Mouse (Mus musculus) liver, embryonic 16.5 days (tissue): ENCODE data around the gene Lrrc32. TPM values are rescaled to one million over a fixed set of nuclear protein-coding genes. Genes with fewer than 3 reads are reported as not detected.

Source experiments
- ATAC-seq: fragments of 200-750 bp; cut with Nextera tagmentation; 2 replicates; pipeline ENCODE4 v1.8.0; 2017; ENCODE audit warnings: low read depth, mild to moderate bottlenecking, moderate number of reproducible peaks, moderate library complexity
- H3K27ac ChIP-seq: fragments of 300-500 bp; sonication (generic); 2 replicates; pipeline ENCODE4 v1.5.1; 2014; ENCODE audit warnings: mild to moderate bottlenecking, low read length
- H3K27me3 ChIP-seq: fragments of 300-500 bp; sonication (generic); 2 replicates; pipeline ENCODE4 v1.6.1; 2014; ENCODE audit warnings: low read depth, low read length, mixed read lengths; ENCODE audit not compliant: control insufficient read depth, insufficient read depth
- H3K36me3 ChIP-seq: fragments of 300-500 bp; sonication (generic); 2 replicates; pipeline ENCODE4 v1.6.1; 2014; ENCODE audit warnings: mild to moderate bottlenecking; ENCODE audit not compliant: control insufficient read depth, insufficient read depth
- H3K4me1 ChIP-seq: fragments of 300-500 bp; sonication (generic); 2 replicates; pipeline ENCODE4 v1.6.1; 2014; ENCODE audit warnings: low read depth, low read length, mixed read lengths; ENCODE audit not compliant: control insufficient read depth
- H3K4me2 ChIP-seq: fragments of 300-500 bp; sonication (generic); 2 replicates; pipeline ENCODE4 v1.6.1; 2014; ENCODE audit warnings: low read depth, low read length, mixed read lengths
- H3K4me3 ChIP-seq: fragments of 300-500 bp; sonication (generic); 2 replicates; pipeline ENCODE4 v1.5.1; 2014; ENCODE audit warnings: low read depth, mild to moderate bottlenecking, low read length
- H3K9ac ChIP-seq: fragments of 300-500 bp; sonication (generic); 2 replicates; pipeline ENCODE4 v1.6.1; 2014; ENCODE audit warnings: low read depth, low read length
- H3K9me3 ChIP-seq: fragments of 300-500 bp; sonication (generic); replicated peaks from 2 replicates; pipeline ENCODE4 v1.6.1; 2016; ENCODE audit warnings: low read length; ENCODE audit not compliant: control insufficient read depth
- WGBS: fragments of 180-500 bp; shearing (Covaris S2); extraction: QIAGEN DNeasy Blood & Tissue Kit; methylation state at CpG from one replicate; pipeline ENCODE4 v1.1.7; 2014; ENCODE audit not compliant: insufficient replicate concordance; 5-methylcytosine and 5-hydroxymethylcytosine counted together
- polyA plus RNA-seq: library from polyadenylated mRNA; unstranded; fragments of >200 nt; fragmentation: Nextera tagmentation; extraction: Ambion mirVana; gene quantifications from 2 replicates; pipeline ENCODE4 v1.2.1, GENCODE M21; 2015

The Lrrc32 gene
- polyA plus RNA-seq, 1 experiment from 2014 or later = 7.1 TPM

DNA sequence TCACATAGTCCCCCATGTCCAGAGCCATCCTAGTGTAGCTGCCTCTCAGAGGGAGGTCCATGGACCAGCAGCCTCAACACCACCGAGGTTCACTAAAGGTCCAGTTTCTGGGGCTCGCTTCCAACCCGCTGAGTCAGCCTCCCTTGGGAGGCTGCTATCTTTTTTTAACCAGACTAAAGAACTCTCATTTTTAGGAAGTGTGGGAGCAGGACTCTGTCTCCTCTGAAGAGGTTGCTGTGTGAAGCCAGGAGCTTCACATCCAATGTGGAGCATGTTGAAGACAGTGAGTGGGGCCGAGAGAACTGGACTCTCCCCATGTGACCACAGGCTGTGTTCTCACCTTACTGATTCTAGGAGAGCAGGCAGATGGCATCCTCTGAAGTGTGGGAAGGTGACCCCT is 3.6 kb upstream of the Lrrc32 start:
- H3K4me1 ChIP-seq = peaks cover 3% of the 10 kb centered on the region
- H3K36me3 ChIP-seq = no peaks in the 10 kb centered on the region
- no peak overlapping the region for H3K4me2 ChIP-seq
- H3K9ac ChIP-seq = no peak overlapping the region
- no peak for ATAC-seq
- WGBS = 39% methylated on average over 4 of the region's 4 CpGs
- H3K9me3 ChIP-seq = no peaks in the 10 kb centered on the region
- no peak overlapping the region for H3K4me3 ChIP-seq
- no peak overlapping the region for H3K27ac ChIP-seq
- peaks cover 19% of the 10 kb centered on the region for H3K27me3 ChIP-seq

DNA sequence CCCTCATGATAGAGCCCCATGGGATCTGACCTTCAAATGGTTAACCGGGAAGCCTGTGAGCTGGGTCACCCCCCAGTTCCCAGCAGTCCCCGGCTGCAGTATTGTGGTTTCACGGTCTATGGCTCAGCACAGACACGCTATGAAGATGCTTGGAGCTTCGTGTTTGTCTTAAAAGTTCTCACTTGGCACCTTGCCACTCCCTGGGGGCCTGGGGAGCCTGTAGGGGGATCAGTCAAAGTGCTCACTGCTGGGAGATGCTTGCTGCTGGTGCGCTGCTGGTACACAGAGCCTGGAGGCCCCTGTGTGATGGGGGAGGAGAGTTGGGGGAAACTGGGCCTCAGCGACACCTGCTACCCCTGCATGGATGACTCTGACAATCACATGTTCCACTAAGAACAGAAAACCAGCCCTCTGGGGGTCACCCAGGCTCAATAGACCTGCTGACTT is 2.6 kb upstream of the Lrrc32 start:
- Histone ChIP-seq H3K36me3 (no peaks in the 10 kb centered on the region), H3K27me3 (peaks cover 24% of the 10 kb centered on the region), H3K4me2 (no peak overlapping the region), H3K4me3 (no peak overlapping the region), H3K9ac (no peak overlapping the region), H3K27ac (no peak overlapping the region), H3K4me1 (peaks cover 3% of the 10 kb centered on the region), H3K9me3 (no peaks in the 10 kb centered on the region)
- ATAC-seq = no peak
- WGBS = 53% methylated on average over 7 of the region's 7 CpGs

DNA sequence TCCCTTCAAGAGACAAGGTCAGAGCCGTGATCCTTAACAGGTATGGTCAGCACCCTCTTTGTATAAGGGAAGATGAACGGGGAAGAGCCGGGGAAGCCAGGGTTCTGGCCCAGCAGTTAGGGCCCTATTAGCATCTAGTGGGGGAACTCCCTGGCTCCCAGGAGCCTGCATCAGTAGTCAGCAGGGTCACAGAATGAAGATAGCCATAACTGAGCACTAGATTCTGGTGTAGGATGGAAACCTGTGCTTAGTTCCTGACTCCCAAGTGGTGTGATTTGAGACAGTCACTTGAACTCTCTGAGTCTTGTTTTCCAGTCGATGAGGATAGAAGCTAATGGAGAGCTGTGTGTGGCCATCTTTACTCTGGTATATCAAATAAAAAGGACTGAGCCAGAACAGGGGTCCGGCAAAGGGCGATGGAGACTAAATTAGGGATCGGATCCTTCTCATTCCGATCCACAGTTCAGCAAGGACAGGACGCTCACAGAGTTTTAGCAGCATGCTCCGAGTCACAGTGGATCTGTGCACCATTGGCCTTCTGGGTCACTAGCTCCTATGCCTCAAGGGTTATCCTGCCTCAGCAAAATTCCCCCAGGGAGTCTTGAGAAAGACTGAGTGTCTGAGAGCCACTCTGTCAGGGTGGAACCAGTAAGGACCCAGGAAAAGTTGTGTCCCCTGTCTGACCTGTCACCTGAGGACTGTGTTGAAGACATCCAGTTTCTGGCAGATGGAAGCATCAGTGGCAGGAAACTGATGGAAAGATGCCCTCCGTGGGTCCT is 1.7 kb upstream of the Lrrc32 start:
- H3K9ac ChIP-seq = no peak overlapping the region
- H3K4me2 ChIP-seq = no peak overlapping the region
- H3K36me3 ChIP-seq = no peaks in the 10 kb centered on the region
- 70% methylated on average over 11 of the region's 11 CpGs for WGBS
- ATAC-seq = no peak
- peaks cover 3% of the 10 kb centered on the region for H3K4me1 ChIP-seq
- no peak overlapping the region for H3K27ac ChIP-seq
- peaks cover 24% of the 10 kb centered on the region for H3K27me3 ChIP-seq
- no peaks in the 10 kb centered on the region for H3K9me3 ChIP-seq
- H3K4me3 ChIP-seq = no peak overlapping the region

GRCm38 (mm10) chr7:98488398-98489130 is 519 bp upstream of the Lrrc32 start:
- no peaks in the 10 kb centered on the region for H3K9me3 ChIP-seq
- 43% methylated on average over 13 of the region's 13 CpGs for WGBS
- H3K4me3 ChIP-seq = no peak overlapping the region
- H3K4me2 ChIP-seq = no peak overlapping the region
- no peaks in the 10 kb centered on the region for H3K36me3 ChIP-seq
- peaks cover 3% of the 10 kb centered on the region for H3K4me1 ChIP-seq
- no peak overlapping the region for H3K27ac ChIP-seq
- no peak; the same call in 1 of the 2 replicates for ATAC-seq
- H3K27me3 ChIP-seq = peaks cover 24% of the 10 kb centered on the region
- H3K9ac ChIP-seq = no peak overlapping the region

- Histone ChIP-seq H3K27ac (no peak overlapping the region), H3K27me3 (peaks cover 24% of the 10 kb centered on the region), H3K9ac (no peak overlapping the region)
Observed at GRCm38 (mm10) chr7:98489623-98490084, 571 bp downstream of the Lrrc32 start.

GRCm38 (mm10) chr7:98490328-98490727 is 1.2 kb downstream of the Lrrc32 start:
- WGBS = 48% methylated on average over 4 of the region's 4 CpGs
- H3K4me2 ChIP-seq = peak overlapping the region; percentile 62
- no peaks in the 10 kb centered on the region for H3K9me3 ChIP-seq
- peak overlapping the region; percentile 50 for H3K4me3 ChIP-seq
- H3K27me3 ChIP-seq = peaks cover 24% of the 10 kb centered on the region
- no peaks in the 10 kb centered on the region for H3K36me3 ChIP-seq
- no peak overlapping the region for H3K27ac ChIP-seq
- H3K9ac ChIP-seq = no peak overlapping the region
- peaks cover 5% of the 10 kb centered on the region for H3K4me1 ChIP-seq
- ATAC-seq = no peak

More at GRCm38 (mm10) chr7:98489623-98490084, 571 bp downstream of the Lrrc32 start:
- Histone ChIP-seq H3K36me3 (no peaks in the 10 kb centered on the region), H3K4me1 (peaks cover 5% of the 10 kb centered on the region), H3K9me3 (no peaks in the 10 kb centered on the region), H3K4me3 (peak overlapping the region; percentile 50), H3K4me2 (peak overlapping the region; percentile 62)
- WGBS = under 1% methylated on average over 45 of the region's 50 CpGs
- ATAC-seq = peak; percentile 62

DNA sequence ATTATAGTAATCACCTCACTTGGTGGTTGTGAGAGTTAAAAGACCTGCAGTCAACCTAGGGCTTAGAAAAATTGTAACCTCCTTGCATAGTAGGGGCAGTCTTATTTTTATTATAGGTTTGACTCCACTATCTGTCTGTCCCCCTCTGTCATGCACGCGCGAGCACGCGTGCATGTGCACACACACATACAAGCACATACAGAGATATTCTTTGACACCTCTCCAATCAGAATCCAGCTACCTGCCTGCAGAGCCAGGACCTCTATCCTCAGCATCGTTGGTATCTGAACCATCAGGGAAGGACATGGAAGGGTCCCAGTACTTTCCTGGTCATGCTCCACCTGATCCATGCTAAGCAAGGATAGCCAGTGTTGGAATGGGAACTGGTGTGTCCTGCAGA is 1.8 kb downstream of the Lrrc32 start:
- peaks cover 24% of the 10 kb centered on the region for H3K27me3 ChIP-seq
- peaks cover 5% of the 10 kb centered on the region for H3K4me1 ChIP-seq
- H3K27ac ChIP-seq = no peak overlapping the region
- H3K4me3 ChIP-seq = peak overlapping the region; percentile 50; the same call in 1 of the 2 replicates
- H3K36me3 ChIP-seq = no peaks in the 10 kb centered on the region
- no peak for ATAC-seq
- no peak overlapping the region for H3K4me2 ChIP-seq
- no peak overlapping the region for H3K9ac ChIP-seq
- no peaks in the 10 kb centered on the region for H3K9me3 ChIP-seq
- 81% methylated on average over 6 of the region's 6 CpGs for WGBS

DNA sequence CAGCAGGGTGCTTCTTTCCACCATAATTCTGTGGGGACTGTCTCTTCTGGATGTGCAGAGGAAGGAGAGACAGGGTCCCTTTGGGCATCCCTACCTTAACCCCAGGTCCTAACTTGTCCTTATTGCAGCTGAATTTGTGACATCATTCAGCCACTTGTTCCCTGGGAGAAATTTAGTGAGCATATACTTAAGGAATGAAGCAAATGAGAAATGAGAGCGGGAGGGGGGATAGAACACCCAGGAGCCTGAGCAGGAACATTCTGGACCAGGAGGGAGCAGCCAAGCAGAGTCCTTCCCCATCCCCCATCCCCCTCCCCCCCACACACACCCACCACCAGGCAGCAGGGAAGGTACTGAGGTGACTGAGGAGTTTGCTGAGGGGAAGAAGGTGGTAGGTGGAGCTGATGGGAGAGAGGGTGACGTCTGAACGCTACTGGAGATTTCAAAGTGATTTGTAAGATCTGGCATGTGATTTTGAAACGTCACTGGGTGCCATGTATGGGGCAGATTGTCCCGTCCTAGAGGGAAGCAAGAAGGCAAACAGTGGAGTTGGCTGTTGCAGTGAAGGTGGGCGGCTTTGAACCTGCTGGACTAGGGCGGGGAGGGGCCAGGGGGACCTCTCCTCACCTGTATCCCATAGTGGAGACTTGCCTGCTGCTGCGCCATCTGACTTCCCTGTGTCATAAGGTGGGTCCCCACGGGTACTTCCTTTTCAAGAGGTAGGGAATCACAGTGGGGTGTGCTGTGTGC is 2.5 kb downstream of the Lrrc32 start:
- H3K4me1 ChIP-seq = peaks cover 5% of the 10 kb centered on the region
- H3K27ac ChIP-seq = no peak overlapping the region
- H3K27me3 ChIP-seq = peaks cover 24% of the 10 kb centered on the region
- no peak overlapping the region for H3K9ac ChIP-seq
- no peak overlapping the region for H3K4me2 ChIP-seq
- ATAC-seq = no peak
- H3K4me3 ChIP-seq = no peak overlapping the region
- no peaks in the 10 kb centered on the region for H3K9me3 ChIP-seq
- no peaks in the 10 kb centered on the region for H3K36me3 ChIP-seq
- 42% methylated on average over 9 of the region's 9 CpGs for WGBS
